12 mouse cellular contexts compared by ENCODE assay signal in genomic region chr10:111801794-111802359, GRCm38 (mm10).
DNase-seq lines count a peak whose midpoint lies in the region; ATAC-seq and TF ChIP-seq lines count a peak whose summit lies in the region.
"Had no signal": no experiment of that assay in that cellular context is flagged by ENCODE, and none has a peak within 500 bp of the region (broad histone marks: within the 10 kb centered on the region; RNA-seq: fewer than 3 reads in every experiment).

No protein-coding gene starts in this region.

- no peak overlapping the region for H3K4me3 ChIP-seq in intestine, embryonic 16.5 days (ENCODE audit: low read length)
- H3K4me3 ChIP-seq in intestine, postnatal 0 days (ENCODE audit: low read depth, low read length), result no peak overlapping the region
- no peak overlapping the region for H3K4me3 ChIP-seq in limb, embryonic 13.5 days
- no peak overlapping the region for H3K4me3 ChIP-seq in forebrain, embryonic 15.5 days
- H3K4me3 ChIP-seq: erythroblast, embryonic 14.5 days had no signal

- H3K9me3 ChIP-seq in intestine, embryonic 16.5 days (ENCODE audit: control insufficient read depth, low read length), result no peaks in the 10 kb centered on the region
- no peaks in the 10 kb centered on the region for H3K9me3 ChIP-seq in intestine, postnatal 0 days (ENCODE audit: control insufficient read depth)
- H3K9me3 ChIP-seq in limb, embryonic 13.5 days, result no peaks in the 10 kb centered on the region
- no peaks in the 10 kb centered on the region for H3K9me3 ChIP-seq in forebrain, embryonic 15.5 days

- H3K36me3 ChIP-seq in intestine, embryonic 16.5 days (ENCODE audit: control insufficient read depth, insufficient read depth, low read length), result no peaks in the 10 kb centered on the region
- H3K36me3 ChIP-seq in intestine, postnatal 0 days (ENCODE audit: control insufficient read depth, insufficient read depth), result no peaks in the 10 kb centered on the region
- no peaks in the 10 kb centered on the region for H3K36me3 ChIP-seq in limb, embryonic 13.5 days
- H3K36me3 ChIP-seq in forebrain, embryonic 15.5 days, result no peaks in the 10 kb centered on the region

- DNase-seq in embryo, embryonic 11 days, result peak; percentile 71
- DNase-seq in gastrocnemius, adult 8-10 months (ENCODE audit: low spot score in 2 of 2), result peak; percentile 42 to 46
- DNase-seq in spleen, postnatal 14 days (ENCODE audit: low spot score in 2 of 2), result no peak
- DNase-seq in spleen, postnatal 10 days (ENCODE audit: low spot score in 2 of 2), result no peak
- DNase-seq: lung, postnatal 4 days; thymus, postnatal 4 days had no signal

- H3K4me2 ChIP-seq in intestine, embryonic 16.5 days (ENCODE audit: low read depth, low read length), result no peak overlapping the region
- H3K4me2 ChIP-seq in intestine, postnatal 0 days (replicated peaks; ENCODE audit: low read depth), result no peak overlapping the region
- peak overlapping the region; percentile 15; the same call in 1 of the 2 replicates for H3K4me2 ChIP-seq in limb, embryonic 13.5 days (replicated peaks)
- no peak overlapping the region for H3K4me2 ChIP-seq in forebrain, embryonic 15.5 days (replicated peaks)

- H3K27me3 ChIP-seq in intestine, embryonic 16.5 days (replicated peaks; ENCODE audit: control insufficient read depth, insufficient read depth, low read length), result no peaks in the 10 kb centered on the region
- H3K27me3 ChIP-seq in intestine, postnatal 0 days (replicated peaks; ENCODE audit: control insufficient read depth, insufficient read depth, low read length), result no peaks in the 10 kb centered on the region
- no peaks in the 10 kb centered on the region; the same call in 1 of the 2 replicates for H3K27me3 ChIP-seq in limb, embryonic 13.5 days
- H3K27me3 ChIP-seq in forebrain, embryonic 15.5 days, result no peaks in the 10 kb centered on the region; the same call in 1 of the 2 replicates
- H3K27me3 ChIP-seq: CH12.LX had no signal

- WGBS in intestine, embryonic 16.5 days, result 52% methylated on average over 12 of the region's 12 CpGs
- WGBS in intestine, postnatal 0 days, result 65% methylated on average over 12 of the region's 12 CpGs
- 13% methylated on average over 12 of the region's 12 CpGs for WGBS in limb, embryonic 13.5 days
- WGBS in forebrain, embryonic 15.5 days, result 59% methylated on average over 12 of the region's 12 CpGs

- H3K27ac ChIP-seq in intestine, embryonic 16.5 days (ENCODE audit: low read length), result no peak overlapping the region
- no peak overlapping the region for H3K27ac ChIP-seq in intestine, postnatal 0 days (ENCODE audit: low read depth, low read length)
- peak overlapping the region; percentile 40; the same call in 1 of the 2 replicates for H3K27ac ChIP-seq in limb, embryonic 13.5 days
- no peak overlapping the region for H3K27ac ChIP-seq in forebrain, embryonic 15.5 days (replicated peaks)

- ATAC-seq in intestine, embryonic 16.5 days, result peak; percentile 26; the same call in 1 of the 2 replicates
- ATAC-seq in intestine, postnatal 0 days, result no peak
- ATAC-seq in limb, embryonic 13.5 days (ENCODE audit: low FRiP score, low read depth), result peak; percentile 80
- ATAC-seq in forebrain, embryonic 15.5 days (replicated peaks), result no peak

- TF ChIP-seq CTCF in intestine, postnatal 0 days (IDR thresholded peaks at IDR 0.05; ENCODE audit: low read depth), result no peak

- H3K9ac ChIP-seq in intestine, embryonic 16.5 days (ENCODE audit: low read depth, low read length), result no peak overlapping the region
- no peak overlapping the region for H3K9ac ChIP-seq in intestine, postnatal 0 days (ENCODE audit: low read depth, low read length)
- no peak overlapping the region for H3K9ac ChIP-seq in limb, embryonic 13.5 days
- H3K9ac ChIP-seq in forebrain, embryonic 15.5 days (replicated peaks), result no peak overlapping the region

- 0 out of 2 replicates have a peak, but pooled peaks cover 6% of the 10 kb centered on the region for H3K4me1 ChIP-seq in intestine, embryonic 16.5 days (ENCODE audit: control insufficient read depth, insufficient read depth, low read length)
- no peaks in the 10 kb centered on the region for H3K4me1 ChIP-seq in intestine, postnatal 0 days (replicated peaks; ENCODE audit: control insufficient read depth, insufficient read depth, low read length)
- H3K4me1 ChIP-seq in limb, embryonic 13.5 days, result peaks cover 37% of the 10 kb centered on the region
- H3K4me1 ChIP-seq in forebrain, embryonic 15.5 days, result peaks cover 6% of the 10 kb centered on the region; the same call in 1 of the 2 replicates

Comparison
In these comparisons a context has a peak if more than half of its experiments do, and no peak if none do; other contexts are left out.
1. ATAC-seq: peak in intestine, embryonic 16.5 days (single experiment) and limb, embryonic 13.5 days (single experiment); none in intestine, postnatal 0 days (single experiment) and forebrain, embryonic 15.5 days (single experiment).
2. DNase-seq: peak in embryo, embryonic 11 days (single experiment) and gastrocnemius, adult 8-10 months (2 of 2); none in spleen, postnatal 14 days (0 of 2) and spleen, postnatal 10 days (0 of 2).